Mouse (Mus musculus): ENCODE results near the gene Pknox1. TPM values are rescaled to one million over a fixed set of nuclear protein-coding genes. Genes with fewer than 3 reads are reported as not detected.

Pknox1 gene
- polyA plus RNA-seq (2014; fragmentation: Nextera tagmentation; extraction: Ambion mirVana), result 47.3 and 47.5 TPM in 2 replicates

- no peaks in the 10 kb centered on the region for H3K9me3 ChIP-seq (ENCODE audit: control insufficient read depth, low read length)
- H3K4me2 ChIP-seq (replicated peaks), result peak within 1 kb of the TSS; percentile 65
- under 1% methylated on average over 36 of the region's 72 CpGs for WGBS
- no peaks in the 10 kb centered on the region for H3K27me3 ChIP-seq (ENCODE audit: control insufficient read depth, insufficient read depth, low read length)
- H3K36me3 ChIP-seq (replicated peaks; ENCODE audit: control insufficient read depth, insufficient read depth), result no peaks in the 10 kb centered on the region
- peak within 1 kb of the TSS; percentile 91 for H3K9ac ChIP-seq
- peak; percentile 95 for ATAC-seq (ENCODE audit: low FRiP score)
- H3K4me1 ChIP-seq (replicated peaks; ENCODE audit: control insufficient read depth, insufficient read depth, low read length), result peaks cover 37% of the 10 kb centered on the region
- H3K4me3 ChIP-seq (replicated peaks; ENCODE audit: low read length), result peak within 1 kb of the TSS; percentile 85
- DNase-seq (ENCODE audit: low spot score), result peak; percentile 100
- peak within 1 kb of the TSS; percentile 99 for H3K27ac ChIP-seq
Observed at GRCm38 (mm10) chr17:31564015-31564857, at the start of gene Pknox1. Pknox1 (plus strand) TSS chr17:31564734.

- Histone ChIP-seq H3K36me3 (replicated peaks; ENCODE audit: control insufficient read depth, insufficient read depth) (peaks cover 15% of the 10 kb centered on the region), H3K27me3 (ENCODE audit: control insufficient read depth, insufficient read depth, low read length) (no peaks in the 10 kb centered on the region), H3K27ac (peak overlapping the region; percentile 41; the same call in 1 of the 2 replicates), H3K4me2 (replicated peaks) (peak overlapping the region; percentile 83), H3K9ac (no peak overlapping the region; the same call in 1 of the 2 replicates), H3K9me3 (ENCODE audit: control insufficient read depth, low read length) (no peaks in the 10 kb centered on the region), H3K4me1 (replicated peaks; ENCODE audit: control insufficient read depth, insufficient read depth, low read length) (peaks cover 27% of the 10 kb centered on the region), H3K4me3 (replicated peaks; ENCODE audit: low read length) (peak overlapping the region; percentile 91)
- no peak for DNase-seq (ENCODE audit: low spot score)
- ATAC-seq (ENCODE audit: low FRiP score), result peak; percentile 67
- 6% methylated on average over 7 of the region's 7 CpGs for WGBS
Observed at GRCm38 (mm10) chr17:31519344-31519945, 45.1 kb upstream of the Pknox1 start.

GRCm38 (mm10) chr17:31519946-31520838 lies 44.3 kb upstream of the Pknox1 start, which contains the start of the genes Wdr4 and Ndufv3:
Wdr4 (minus strand) TSS chr17:31519980.
Ndufv3 (plus strand) TSS chr17:31520115.
- DNase-seq (ENCODE audit: low spot score) (peak; percentile 99), ATAC-seq (ENCODE audit: low FRiP score) (peak; percentile 95)
- under 1% methylated on average over 42 of the region's 45 CpGs for WGBS
- peak within 1 kb of the TSS; percentile 82 for H3K27ac ChIP-seq
- H3K36me3 ChIP-seq (replicated peaks; ENCODE audit: control insufficient read depth, insufficient read depth), result peaks cover 20% of the 10 kb centered on the region
- H3K9ac ChIP-seq, result peak within 1 kb of the TSS; percentile 84
- H3K27me3 ChIP-seq (ENCODE audit: control insufficient read depth, insufficient read depth, low read length), result no peaks in the 10 kb centered on the region
- no peaks in the 10 kb centered on the region for H3K9me3 ChIP-seq (ENCODE audit: control insufficient read depth, low read length)
- peaks cover 27% of the 10 kb centered on the region for H3K4me1 ChIP-seq (replicated peaks; ENCODE audit: control insufficient read depth, insufficient read depth, low read length)
- H3K4me2 ChIP-seq (replicated peaks), result peak within 1 kb of the TSS; percentile 83
- H3K4me3 ChIP-seq (replicated peaks; ENCODE audit: low read length), result peak within 1 kb of the TSS; percentile 91

- WGBS, result 17% methylated on average over 3 of the region's 3 CpGs
- peaks cover 20% of the 10 kb centered on the region for H3K36me3 ChIP-seq (replicated peaks; ENCODE audit: control insufficient read depth, insufficient read depth)
- H3K4me2 ChIP-seq (replicated peaks), result peak overlapping the region; percentile 83
- H3K27me3 ChIP-seq (ENCODE audit: control insufficient read depth, insufficient read depth, low read length), result no peaks in the 10 kb centered on the region
- peak overlapping the region; percentile 91 for H3K4me3 ChIP-seq (replicated peaks; ENCODE audit: low read length)
- peak overlapping the region; percentile 82 for H3K27ac ChIP-seq
- DNase-seq (ENCODE audit: low spot score), result peak; percentile 46
- peaks cover 27% of the 10 kb centered on the region for H3K4me1 ChIP-seq (replicated peaks; ENCODE audit: control insufficient read depth, insufficient read depth, low read length)
- peak overlapping the region; percentile 84 for H3K9ac ChIP-seq
- no peaks in the 10 kb centered on the region for H3K9me3 ChIP-seq (ENCODE audit: control insufficient read depth, low read length)
- ATAC-seq (ENCODE audit: low FRiP score), result peak; percentile 22; the same call in 1 of the 2 replicates
Observed at GRCm38 (mm10) chr17:31520895-31521294, 43.6 kb upstream of the Pknox1 start.

GRCm38 (mm10) chr17:31521948-31522347 lies 42.6 kb upstream of the Pknox1 start:
- peak overlapping the region; percentile 82; the same call in 1 of the 2 replicates for H3K27ac ChIP-seq
- H3K27me3 ChIP-seq (ENCODE audit: control insufficient read depth, insufficient read depth, low read length), result no peaks in the 10 kb centered on the region
- DNase-seq (ENCODE audit: low spot score) (no peak), ATAC-seq (ENCODE audit: low FRiP score) (no peak)
- no peak overlapping the region for H3K4me2 ChIP-seq (replicated peaks)
- no peak overlapping the region for H3K9ac ChIP-seq
- H3K9me3 ChIP-seq (ENCODE audit: control insufficient read depth, low read length), result no peaks in the 10 kb centered on the region
- peaks cover 27% of the 10 kb centered on the region for H3K4me1 ChIP-seq (replicated peaks; ENCODE audit: control insufficient read depth, insufficient read depth, low read length)
- WGBS, result 67% methylated on average over 6 of the region's 6 CpGs
- peaks cover 24% of the 10 kb centered on the region for H3K36me3 ChIP-seq (replicated peaks; ENCODE audit: control insufficient read depth, insufficient read depth)
- H3K4me3 ChIP-seq (replicated peaks; ENCODE audit: low read length), result no peak overlapping the region

GRCm38 (mm10) chr17:31525114-31525513 lies 39.4 kb upstream of the Pknox1 start:
- peaks cover 19% of the 10 kb centered on the region for H3K4me1 ChIP-seq (replicated peaks; ENCODE audit: control insufficient read depth, insufficient read depth, low read length)
- H3K27me3 ChIP-seq (ENCODE audit: control insufficient read depth, insufficient read depth, low read length), result no peaks in the 10 kb centered on the region
- no peak overlapping the region for H3K9ac ChIP-seq
- H3K9me3 ChIP-seq (ENCODE audit: control insufficient read depth, low read length), result no peaks in the 10 kb centered on the region
- H3K27ac ChIP-seq, result no peak overlapping the region
- no peak overlapping the region for H3K4me3 ChIP-seq (replicated peaks; ENCODE audit: low read length)
- H3K36me3 ChIP-seq (replicated peaks; ENCODE audit: control insufficient read depth, insufficient read depth), result peaks cover 54% of the 10 kb centered on the region
- H3K4me2 ChIP-seq (replicated peaks), result no peak overlapping the region
- ATAC-seq (ENCODE audit: low FRiP score) (no peak), DNase-seq (ENCODE audit: low spot score) (no peak)
- WGBS, result 97% methylated on average over 4 of the region's 4 CpGs

- Histone ChIP-seq H3K4me3 (replicated peaks; ENCODE audit: low read length) (no peak overlapping the region), H3K27ac (no peak overlapping the region), H3K4me1 (replicated peaks; ENCODE audit: control insufficient read depth, insufficient read depth, low read length) (peaks cover 17% of the 10 kb centered on the region), H3K9ac (no peak overlapping the region), H3K36me3 (replicated peaks; ENCODE audit: control insufficient read depth, insufficient read depth) (peaks cover 61% of the 10 kb centered on the region), H3K27me3 (ENCODE audit: control insufficient read depth, insufficient read depth, low read length) (no peaks in the 10 kb centered on the region), H3K4me2 (replicated peaks) (no peak overlapping the region), H3K9me3 (ENCODE audit: control insufficient read depth, low read length) (no peaks in the 10 kb centered on the region)
- DNase-seq (ENCODE audit: low spot score) (no peak), ATAC-seq (ENCODE audit: low FRiP score) (no peak)
- WGBS, result 95% methylated on average over 3 of the region's 3 CpGs
Observed at GRCm38 (mm10) chr17:31525816-31526215, 38.7 kb upstream of the Pknox1 start.

GRCm38 (mm10) chr17:31529314-31529713 lies 35.2 kb upstream of the Pknox1 start:
- H3K4me2 ChIP-seq (replicated peaks), result peak overlapping the region; percentile 16; the same call in 1 of the 2 replicates
- no peak overlapping the region for H3K27ac ChIP-seq
- 25% methylated on average over 15 of the region's 15 CpGs for WGBS
- DNase-seq (ENCODE audit: low spot score) (peak; percentile 66), ATAC-seq (ENCODE audit: low FRiP score) (no peak)
- H3K4me3 ChIP-seq (replicated peaks; ENCODE audit: low read length), result no peak overlapping the region
- no peaks in the 10 kb centered on the region for H3K9me3 ChIP-seq (ENCODE audit: control insufficient read depth, low read length)
- no peaks in the 10 kb centered on the region for H3K4me1 ChIP-seq (replicated peaks; ENCODE audit: control insufficient read depth, insufficient read depth, low read length)
- H3K9ac ChIP-seq, result no peak overlapping the region
- H3K27me3 ChIP-seq (ENCODE audit: control insufficient read depth, insufficient read depth, low read length), result no peaks in the 10 kb centered on the region
- H3K36me3 ChIP-seq (replicated peaks; ENCODE audit: control insufficient read depth, insufficient read depth), result peaks cover 58% of the 10 kb centered on the region

Data from hindbrain, embryonic 14.5 days (tissue).